Mouse (Mus musculus) thymus, adult 18-20 months (tissue): Measurements from ENCODE around the gene Rasa3.

Experiments used
- DNase-seq, 2 experiments: peaks; one replicate each; pipeline ENCODE4 v3.0.0; 2022; ENCODE audit warnings: mixed read lengths in 2 of 2

The Rasa3 gene

GRCm38 (mm10) chr8:13541526-13541925 lies 135.9 kb downstream of the Rasa3 start:
- DNase-seq, result no peak

- DNase-seq, result no peak
Measured at GRCm38 (mm10) chr8:13540122-13540521, 137.3 kb downstream of the Rasa3 start.

GRCm38 (mm10) chr8:13538821-13539220 lies 138.6 kb downstream of the Rasa3 start:
- no peak for DNase-seq

GRCm38 (mm10) chr8:13537102-13537501 lies 140.3 kb downstream of the Rasa3 start:
- DNase-seq, result no peak

GRCm38 (mm10) chr8:13533123-13533522 lies 144.3 kb downstream of the Rasa3 start:
- no peak for DNase-seq

- no peak for DNase-seq
Measured at GRCm38 (mm10) chr8:13531602-13532171, 145.7 kb downstream of the Rasa3 start.

GRCm38 (mm10) chr8:13530941-13531340 lies 146.5 kb downstream of the Rasa3 start:
- DNase-seq, result no peak

- no peak for DNase-seq
Measured at GRCm38 (mm10) chr8:13530401-13530800, 147.0 kb downstream of the Rasa3 start.

GRCm38 (mm10) chr8:13529891-13530316 lies 147.5 kb downstream of the Rasa3 start:
- no peak for DNase-seq

GRCm38 (mm10) chr8:13529011-13529840 lies 148.2 kb downstream of the Rasa3 start:
- no peak for DNase-seq

- DNase-seq, result no peak
Measured at GRCm38 (mm10) chr8:13521392-13521791, 156.0 kb downstream of the Rasa3 start.

- no peak for DNase-seq
Measured at GRCm38 (mm10) chr8:13520349-13520748, 157.1 kb downstream of the Rasa3 start.

- DNase-seq, result no peak
Measured at GRCm38 (mm10) chr8:13519503-13519902, 157.9 kb downstream of the Rasa3 start.

GRCm38 (mm10) chr8:13517284-13517781 lies 160.1 kb downstream of the Rasa3 start:
- no peak for DNase-seq
